Mouse (Mus musculus) neural tube, embryonic 14.5 days (tissue): Measurements from ENCODE around the gene Gm10354. TPM values are rescaled to one million over a fixed set of nuclear protein-coding genes. Genes with fewer than 3 reads are reported as not detected.
"Not testable (repeated sequence)": the region's sequence is repeated elsewhere in the genome, so short reads cannot be mapped to it uniquely, and the experiment has no call there.

Source experiments
- ATAC-seq: fragments of 200-750 bp; cut with Nextera tagmentation; 2 replicates; pipeline ENCODE4 v1.8.0; 2017; ENCODE audit warnings: low read depth, mild to moderate bottlenecking, moderate TSS enrichment, moderate library complexity
- H3K27ac ChIP-seq: fragments of 300-500 bp; sonication (generic); 2 replicates; pipeline ENCODE4 v1.5.1; 2014; ENCODE audit warnings: low read depth, mild to moderate bottlenecking, control low read depth, low read length, moderate library complexity, mixed read lengths
- H3K27me3 ChIP-seq: fragments of 300-500 bp; sonication (generic); 2 replicates; pipeline ENCODE4 v1.6.1; 2014; ENCODE audit warnings: low read length; ENCODE audit not compliant: control insufficient read depth, insufficient read depth
- H3K36me3 ChIP-seq: fragments of 300-500 bp; sonication (generic); 2 replicates; pipeline ENCODE4 v1.6.1; 2014; ENCODE audit warnings: low read length, mixed read lengths; ENCODE audit not compliant: control insufficient read depth, insufficient read depth
- H3K4me1 ChIP-seq: fragments of 300-500 bp; sonication (generic); 2 replicates; pipeline ENCODE4 v1.6.1; 2014; ENCODE audit warnings: low read length; ENCODE audit not compliant: control insufficient read depth, insufficient read depth
- H3K4me2 ChIP-seq: fragments of 300-500 bp; sonication (generic); 2 replicates; pipeline ENCODE4 v1.6.1; 2014; ENCODE audit warnings: mild to moderate bottlenecking, low read depth, low read length, control low read depth
- H3K4me3 ChIP-seq: fragments of 300-500 bp; sonication (generic); 2 replicates; pipeline ENCODE4 v1.5.1; 2014; ENCODE audit warnings: low read depth, low read length, control low read depth, mixed read lengths
- H3K9ac ChIP-seq: fragments of 300-500 bp; sonication (generic); replicated peaks from 2 replicates; pipeline ENCODE4 v1.6.1; 2014; ENCODE audit warnings: low read depth, mild to moderate bottlenecking, control low read depth, low read length, mixed read lengths
- H3K9me3 ChIP-seq: fragments of 300-500 bp; sonication (generic); 2 replicates; pipeline ENCODE4 v1.6.1; 2016; ENCODE audit warnings: low read length; ENCODE audit not compliant: control insufficient read depth
- WGBS: fragments of 180-500 bp; shearing (Covaris S2); extraction: QIAGEN DNeasy Blood & Tissue Kit; methylation state at CpG from one replicate; pipeline ENCODE4 v1.1.7; 2014; 5-methylcytosine and 5-hydroxymethylcytosine counted together
- polyA plus RNA-seq: library from polyadenylated mRNA; unstranded; fragments of >200 nt; fragmentation: Nextera tagmentation; extraction: Ambion mirVana; gene quantifications from 2 replicates; pipeline ENCODE4 v1.2.1, GENCODE M21; 2014

Gene Gm10354
- polyA plus RNA-seq, 1 experiment from 2014 or later = not detected

- 76% methylated on average over 5 of the region's 6 CpGs for WGBS
- not testable (repeated sequence) for H3K4me2 ChIP-seq, ATAC-seq, H3K36me3 ChIP-seq, H3K9ac ChIP-seq, H3K9me3 ChIP-seq, H3K4me1 ChIP-seq, H3K27me3 ChIP-seq, H3K27ac ChIP-seq, H3K4me3 ChIP-seq
Observed at GRCm38 (mm10) chr5:14933721-14934120, 45.0 kb downstream of the Gm10354 start.

DNA sequence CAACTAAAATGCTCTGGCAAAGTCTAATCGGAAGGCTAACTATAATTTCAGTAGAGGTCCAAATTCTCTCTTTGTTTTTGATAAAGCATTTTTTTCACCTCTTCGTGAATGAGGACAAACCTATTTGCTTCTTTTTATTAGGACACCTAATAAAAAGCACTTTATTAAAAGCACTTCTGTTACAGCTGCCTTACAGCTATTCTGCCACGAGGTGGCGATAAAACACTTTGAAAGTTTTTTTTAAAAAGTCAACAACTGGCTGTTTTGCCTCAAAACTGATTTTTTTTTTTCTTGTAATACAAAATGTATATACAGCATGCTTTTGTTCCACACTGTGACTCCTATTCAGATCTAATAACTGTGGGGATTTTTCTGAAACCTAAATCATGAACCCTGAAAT lies 51.7 kb downstream of the Gm10354 start:
- not testable (repeated sequence) for H3K27ac ChIP-seq, H3K36me3 ChIP-seq, H3K4me3 ChIP-seq, H3K9ac ChIP-seq, H3K4me2 ChIP-seq, H3K4me1 ChIP-seq, H3K27me3 ChIP-seq, ATAC-seq, H3K9me3 ChIP-seq
- WGBS = 30% methylated on average over 4 of the region's 4 CpGs

Other genes with a start within 250 kb of the Gm10354 start
- gene Gm9758, start 64.0 kb downstream of the Gm10354 start, polyA plus RNA-seq = not detected in 2 replicates
- gene Speer4e, start 40.5 kb downstream of the Gm10354 start, polyA plus RNA-seq = not detected in 2 replicates
- not detected in 2 replicates for gene Gm17019, start 54.1 kb upstream of the Gm10354 start, polyA plus RNA-seq